Mouse (Mus musculus): ENCODE results near the gene Lman1l. TPM values are rescaled to one million over a fixed set of nuclear protein-coding genes. Genes with fewer than 3 reads are reported as not detected.

Lman1l gene
- polyA plus RNA-seq, 1 experiment from 2014 or later, result not detected

DNA sequence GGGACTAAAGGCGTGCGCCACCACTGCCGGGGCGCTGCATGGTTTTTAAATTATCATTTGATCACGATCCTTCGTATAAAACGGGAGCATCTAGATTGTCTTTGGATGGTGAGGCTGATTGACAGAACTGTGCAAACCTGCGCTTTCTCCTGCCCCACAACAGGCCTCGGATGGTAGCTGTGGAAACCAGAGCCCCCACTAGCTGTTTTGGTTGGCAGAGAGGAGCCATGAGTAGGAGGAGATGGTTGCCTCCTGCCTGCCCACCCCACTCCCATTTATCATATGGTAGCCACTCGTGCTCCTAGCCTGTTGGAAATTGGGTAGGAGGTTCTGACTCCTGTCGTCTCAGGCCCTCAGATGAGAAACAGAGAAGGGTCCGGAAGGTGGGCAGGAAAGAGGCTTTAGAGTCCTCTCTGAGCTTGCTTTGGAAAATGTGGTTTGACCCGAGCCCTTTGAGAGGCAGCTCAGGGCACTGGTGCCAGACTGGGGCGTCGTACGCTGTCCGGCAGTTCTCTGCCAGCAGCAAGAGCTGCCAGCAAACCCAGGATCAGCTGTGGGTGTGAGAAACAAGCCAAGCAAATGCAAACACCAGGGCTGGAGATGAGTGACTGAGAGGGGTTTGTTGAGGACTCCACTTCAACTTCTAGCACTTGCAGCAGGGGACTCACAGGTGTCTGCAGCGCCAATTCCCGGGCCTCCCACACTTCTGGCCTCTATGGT is 36.2 kb upstream of the Lman1l start:
- H3K27me3 ChIP-seq (replicated peaks; ENCODE audit: control insufficient read depth, insufficient read depth, low read length), result no peaks in the 10 kb centered on the region
- no peak for ATAC-seq
- H3K4me1 ChIP-seq (replicated peaks; ENCODE audit: control insufficient read depth, insufficient read depth, low read length), result no peaks in the 10 kb centered on the region
- no peak for TF ChIP-seq CTCF (IDR thresholded peaks at IDR 0.05; ENCODE audit: low read depth)
- H3K36me3 ChIP-seq (ENCODE audit: control insufficient read depth, insufficient read depth), result no peaks in the 10 kb centered on the region
- H3K4me3 ChIP-seq (ENCODE audit: low read depth, low read length), result no peak overlapping the region
- 87% methylated on average over 19 of the region's 19 CpGs for WGBS
- H3K27ac ChIP-seq (ENCODE audit: low read depth, low read length), result no peak overlapping the region
- no peak overlapping the region for H3K9ac ChIP-seq (ENCODE audit: low read depth, low read length)
- H3K9me3 ChIP-seq (ENCODE audit: control insufficient read depth), result no peaks in the 10 kb centered on the region
- no peak overlapping the region for H3K4me2 ChIP-seq (replicated peaks; ENCODE audit: low read depth)

DNA sequence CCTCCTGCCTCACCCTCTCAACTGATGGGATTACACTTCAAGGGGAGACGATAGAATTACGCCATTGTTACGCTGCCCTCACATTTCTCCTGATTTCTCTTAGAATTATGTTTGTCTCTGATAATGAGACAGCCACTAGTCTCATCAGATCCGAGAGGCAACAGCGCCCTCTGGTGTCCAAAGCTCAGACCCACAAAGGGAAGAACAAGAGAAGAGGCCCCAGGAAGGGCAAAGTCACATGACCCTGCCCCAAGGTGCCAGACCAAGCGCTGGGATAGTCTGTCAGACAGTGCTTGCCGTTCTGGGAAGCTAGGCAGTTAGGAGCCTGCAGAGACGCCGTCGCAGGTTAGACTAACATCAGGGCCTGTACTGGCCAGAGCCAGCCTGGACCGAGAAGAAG is 35.2 kb upstream of the Lman1l start:
- Histone ChIP-seq H3K4me3 (ENCODE audit: low read depth, low read length) (no peak overlapping the region), H3K4me1 (replicated peaks; ENCODE audit: control insufficient read depth, insufficient read depth, low read length) (no peaks in the 10 kb centered on the region), H3K27me3 (replicated peaks; ENCODE audit: control insufficient read depth, insufficient read depth, low read length) (no peaks in the 10 kb centered on the region), H3K36me3 (ENCODE audit: control insufficient read depth, insufficient read depth) (no peaks in the 10 kb centered on the region), H3K27ac (ENCODE audit: low read depth, low read length) (no peak overlapping the region), H3K9me3 (ENCODE audit: control insufficient read depth) (no peaks in the 10 kb centered on the region), H3K4me2 (replicated peaks; ENCODE audit: low read depth) (peak overlapping the region; percentile 6; the same call in 1 of the 2 replicates), H3K9ac (ENCODE audit: low read depth, low read length) (no peak overlapping the region)
- WGBS, result 4% methylated on average over 11 of the region's 11 CpGs
- peak; percentile 95 for TF ChIP-seq CTCF (IDR thresholded peaks at IDR 0.05; ENCODE audit: low read depth)
- peak; percentile 71 for ATAC-seq

DNA sequence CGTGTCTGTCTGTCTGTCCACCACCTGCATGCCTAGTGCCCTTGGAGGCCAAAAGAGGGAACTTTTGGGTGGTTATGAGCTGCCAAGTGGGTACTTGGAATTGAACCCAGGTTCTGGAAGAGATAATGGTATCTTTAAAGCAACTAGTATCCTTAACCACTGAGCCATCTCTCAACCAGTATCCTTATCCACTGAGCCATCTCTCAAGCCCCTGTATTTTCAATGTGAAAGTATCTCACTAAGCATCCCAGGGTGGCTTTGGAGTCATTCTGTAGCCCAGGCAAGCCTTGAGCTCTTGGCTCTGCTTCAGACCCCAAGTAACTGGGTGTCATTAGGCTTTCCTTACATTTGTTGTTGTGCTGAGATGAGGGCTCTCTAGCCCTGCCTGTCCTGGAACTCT is 34.4 kb upstream of the Lman1l start:
- Histone ChIP-seq H3K9me3 (ENCODE audit: control insufficient read depth) (no peaks in the 10 kb centered on the region), H3K27ac (ENCODE audit: low read depth, low read length) (no peak overlapping the region), H3K4me2 (replicated peaks; ENCODE audit: low read depth) (no peak overlapping the region), H3K9ac (ENCODE audit: low read depth, low read length) (no peak overlapping the region), H3K27me3 (replicated peaks; ENCODE audit: control insufficient read depth, insufficient read depth, low read length) (no peaks in the 10 kb centered on the region), H3K4me3 (ENCODE audit: low read depth, low read length) (no peak overlapping the region), H3K36me3 (ENCODE audit: control insufficient read depth, insufficient read depth) (no peaks in the 10 kb centered on the region), H3K4me1 (replicated peaks; ENCODE audit: control insufficient read depth, insufficient read depth, low read length) (no peaks in the 10 kb centered on the region)
- 96% methylated on average over 1 of the region's 1 CpGs for WGBS
- ATAC-seq, result no peak
- no peak for TF ChIP-seq CTCF (IDR thresholded peaks at IDR 0.05; ENCODE audit: low read depth)

DNA sequence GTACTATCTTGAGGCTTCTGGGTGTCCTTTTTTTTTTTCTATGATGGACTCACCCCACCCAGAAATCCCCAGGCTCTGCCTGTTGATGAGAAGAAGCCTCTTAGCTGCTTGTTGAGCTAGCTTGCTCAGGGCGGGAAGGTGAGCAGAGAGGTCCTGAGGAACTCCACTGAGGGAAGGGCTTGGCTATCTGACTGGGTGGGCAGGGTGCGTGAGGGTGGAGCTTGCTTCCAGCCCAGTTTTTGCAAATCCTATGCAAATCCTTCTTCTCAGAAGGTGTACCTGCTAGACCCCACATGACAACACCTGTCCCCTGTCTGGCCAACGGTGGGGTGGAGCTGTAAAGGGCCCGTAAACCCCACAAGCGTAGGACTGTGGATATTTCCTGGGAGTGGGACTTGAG is 32.7 kb upstream of the Lman1l start, which contains the start of gene Csk:
TSS of gene Csk (minus strand) at position 349 of the 400 bp plus-strand sequence.
- Histone ChIP-seq H3K27ac (ENCODE audit: low read depth, low read length) (no peak within 1 kb of the TSS), H3K4me1 (replicated peaks; ENCODE audit: control insufficient read depth, insufficient read depth, low read length) (no peaks in the 10 kb centered on the region; the same call in 1 of the 2 replicates), H3K9me3 (ENCODE audit: control insufficient read depth) (no peaks in the 10 kb centered on the region), H3K9ac (ENCODE audit: low read depth, low read length) (no peak within 1 kb of the TSS), H3K36me3 (ENCODE audit: control insufficient read depth, insufficient read depth) (no peaks in the 10 kb centered on the region), H3K4me2 (replicated peaks; ENCODE audit: low read depth) (no peak within 1 kb of the TSS), H3K4me3 (ENCODE audit: low read depth, low read length) (no peak within 1 kb of the TSS), H3K27me3 (replicated peaks; ENCODE audit: control insufficient read depth, insufficient read depth, low read length) (no peaks in the 10 kb centered on the region)
- WGBS, result 54% methylated on average over 5 of the region's 5 CpGs
- no peak for TF ChIP-seq CTCF (IDR thresholded peaks at IDR 0.05; ENCODE audit: low read depth)
- no peak for ATAC-seq

DNA sequence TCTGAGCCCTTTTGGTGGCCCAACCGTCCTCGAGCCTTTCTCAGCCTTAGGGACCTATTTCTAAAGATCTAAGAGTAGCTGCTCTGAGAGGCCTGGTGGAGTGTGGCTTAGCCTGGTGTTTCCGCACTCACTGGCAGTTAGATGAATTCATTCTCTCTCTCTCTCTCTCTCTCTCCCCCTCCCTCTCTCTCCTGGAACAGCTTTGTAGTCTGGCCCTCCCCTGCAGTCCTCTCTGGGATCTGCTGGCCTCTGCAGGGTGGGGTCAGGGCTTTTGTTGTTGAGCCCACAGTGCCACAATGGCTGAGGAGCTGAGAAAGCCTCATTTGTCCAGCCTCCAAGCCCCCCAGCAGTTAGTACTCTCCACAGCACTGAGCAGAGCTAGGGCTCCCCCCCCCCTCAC is 32.3 kb upstream of the Lman1l start:
- no peaks in the 10 kb centered on the region for H3K36me3 ChIP-seq (ENCODE audit: control insufficient read depth, insufficient read depth)
- ATAC-seq, result no peak
- WGBS, result 81% methylated on average over 3 of the region's 3 CpGs
- H3K4me3 ChIP-seq (ENCODE audit: low read depth, low read length), result no peak overlapping the region
- no peak overlapping the region for H3K27ac ChIP-seq (ENCODE audit: low read depth, low read length)
- no peak overlapping the region for H3K9ac ChIP-seq (ENCODE audit: low read depth, low read length)
- H3K4me1 ChIP-seq (replicated peaks; ENCODE audit: control insufficient read depth, insufficient read depth, low read length), result no peaks in the 10 kb centered on the region; the same call in 1 of the 2 replicates
- H3K27me3 ChIP-seq (replicated peaks; ENCODE audit: control insufficient read depth, insufficient read depth, low read length), result no peaks in the 10 kb centered on the region
- TF ChIP-seq CTCF (IDR thresholded peaks at IDR 0.05; ENCODE audit: low read depth), result no peak
- no peak overlapping the region for H3K4me2 ChIP-seq (replicated peaks; ENCODE audit: low read depth)
- H3K9me3 ChIP-seq (ENCODE audit: control insufficient read depth), result no peaks in the 10 kb centered on the region

DNA sequence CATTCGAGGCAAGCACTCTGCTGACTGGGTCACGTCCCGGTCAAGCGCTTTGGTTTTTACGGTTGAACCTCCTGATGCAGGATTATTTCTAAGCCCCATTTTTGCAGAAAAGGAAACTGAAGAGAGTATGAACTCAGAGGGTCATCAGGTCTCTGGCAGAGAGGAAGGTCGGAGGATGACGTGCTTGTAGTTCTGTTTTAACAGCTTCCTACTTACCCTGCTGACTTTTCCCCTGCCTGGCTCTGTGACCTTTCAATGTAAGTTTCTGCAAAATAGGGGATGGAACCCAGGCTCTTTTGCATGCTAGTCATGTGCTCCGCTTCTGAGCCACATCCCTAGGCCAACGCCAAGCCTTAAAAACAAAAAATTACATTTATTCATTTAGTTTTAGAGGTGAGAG is 31.8 kb upstream of the Lman1l start:
- Histone ChIP-seq H3K36me3 (ENCODE audit: control insufficient read depth, insufficient read depth) (no peaks in the 10 kb centered on the region), H3K4me3 (ENCODE audit: low read depth, low read length) (no peak overlapping the region), H3K4me1 (replicated peaks; ENCODE audit: control insufficient read depth, insufficient read depth, low read length) (peaks cover 1% of the 10 kb centered on the region; the same call in 1 of the 2 replicates), H3K27me3 (replicated peaks; ENCODE audit: control insufficient read depth, insufficient read depth, low read length) (no peaks in the 10 kb centered on the region), H3K27ac (ENCODE audit: low read depth, low read length) (no peak overlapping the region), H3K4me2 (replicated peaks; ENCODE audit: low read depth) (no peak overlapping the region), H3K9ac (ENCODE audit: low read depth, low read length) (no peak overlapping the region), H3K9me3 (ENCODE audit: control insufficient read depth) (no peaks in the 10 kb centered on the region)
- TF ChIP-seq CTCF (IDR thresholded peaks at IDR 0.05; ENCODE audit: low read depth), result no peak
- no peak for ATAC-seq
- 74% methylated on average over 9 of the region's 9 CpGs for WGBS

All from intestine, postnatal 0 days (tissue).